Mouse (Mus musculus) left cerebral cortex, postnatal 10 days (tissue): ENCODE results near the gene Nfs1. TPM values are rescaled to one million over a fixed set of nuclear protein-coding genes. Genes with fewer than 3 reads are reported as not detected.
"Not testable (repeated sequence)": the region's sequence is repeated elsewhere in the genome, so short reads cannot be mapped to it uniquely, and the experiment has no call there.

Experiments
- DNase-seq, 2 experiments: peaks; one replicate each; pipeline ENCODE4 v3.0.0; 2021 to 2022; ENCODE audit warnings: low spot score in 2 of 2, mixed read lengths in 1 of 2; ENCODE audit errors: extremely low spot score in 1 of 2
- intact Hi-C: fragments of 180-260 bp; cut with DNase I; formaldehyde crosslinking; loops from one replicate; pipeline ENCODE4 v1.15.1; 2025
- total RNA-seq, 2 experiments: library from RNA; stranded (reverse); gene quantifications; 2 replicates each; pipeline ENCODE4 v1.2.3; 2021

Gene Nfs1
- total RNA-seq, 2 experiments from 2014 or later, result 30.7 to 31.5 TPM

DNA sequence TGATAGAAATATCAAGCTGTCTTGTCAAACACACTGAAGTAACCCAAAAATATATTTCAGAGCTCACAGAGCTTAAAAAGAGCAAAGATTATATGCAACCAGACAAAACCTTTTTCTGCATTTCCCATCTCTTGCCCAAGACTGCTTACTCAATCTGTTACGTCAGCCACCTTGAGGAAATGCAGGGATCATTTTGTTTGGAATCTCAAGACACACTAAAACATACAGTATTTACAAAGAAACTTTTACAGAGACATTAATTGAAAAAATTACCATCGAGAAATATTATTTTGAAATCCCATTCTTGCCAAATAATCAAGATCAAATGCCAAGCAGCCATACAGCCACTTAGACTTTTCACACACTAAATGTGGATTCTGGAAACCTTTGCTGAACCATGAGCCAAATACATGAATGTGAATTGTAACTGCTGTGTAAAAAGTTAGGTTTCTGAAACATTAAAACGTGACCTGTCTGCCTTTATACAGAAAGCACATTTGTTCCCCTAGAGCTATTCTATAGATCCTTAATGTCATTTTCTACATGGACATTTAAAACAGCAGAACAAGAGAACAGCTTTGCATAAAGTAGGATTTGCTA, 3.4 kb upstream of the Nfs1 start:
- DNase-seq, result no peak
- intact Hi-C loops, result loop anchor here (2.0 kb wide), 1 partner anchor 13 kb away; no protein-coding TSS in a partner anchor

DNA sequence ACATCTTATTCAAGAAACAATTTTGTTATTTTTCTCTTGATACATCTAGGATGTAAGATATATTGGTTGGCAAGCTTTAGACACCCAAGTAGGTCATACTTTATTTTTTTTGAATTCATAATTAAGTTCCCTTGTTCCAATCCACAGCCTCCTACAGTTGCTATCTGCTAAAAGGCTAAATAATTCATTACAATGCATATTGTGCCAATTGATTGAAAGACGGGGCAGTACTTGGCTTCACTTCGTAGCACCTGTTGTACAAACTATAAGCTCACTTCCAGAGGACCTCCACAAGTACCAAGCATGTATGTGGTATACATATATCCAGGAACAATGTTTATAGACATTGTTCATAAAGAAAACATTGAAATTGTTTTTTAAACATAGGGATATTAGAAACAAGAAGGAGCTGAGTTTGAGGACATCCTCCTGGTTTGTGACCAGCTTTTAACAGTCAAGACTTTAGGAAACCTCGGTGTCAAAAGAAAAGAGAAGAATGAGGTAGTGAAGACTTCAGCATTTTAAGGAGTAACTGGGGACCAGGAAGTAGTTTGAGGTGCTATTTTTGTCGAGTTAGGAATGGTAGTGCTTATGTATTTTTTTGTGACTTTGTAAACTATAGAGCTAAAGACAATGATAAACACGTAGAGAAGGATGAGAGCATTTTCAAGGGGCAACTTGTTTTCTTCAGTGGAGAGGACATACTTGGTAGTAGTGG, 2.4 kb upstream of the Nfs1 start:
- intact Hi-C loops, result loop anchor here (2.0 kb wide), 1 partner anchor 14 kb away; no protein-coding TSS in a partner anchor
- no peak for DNase-seq

DNA sequence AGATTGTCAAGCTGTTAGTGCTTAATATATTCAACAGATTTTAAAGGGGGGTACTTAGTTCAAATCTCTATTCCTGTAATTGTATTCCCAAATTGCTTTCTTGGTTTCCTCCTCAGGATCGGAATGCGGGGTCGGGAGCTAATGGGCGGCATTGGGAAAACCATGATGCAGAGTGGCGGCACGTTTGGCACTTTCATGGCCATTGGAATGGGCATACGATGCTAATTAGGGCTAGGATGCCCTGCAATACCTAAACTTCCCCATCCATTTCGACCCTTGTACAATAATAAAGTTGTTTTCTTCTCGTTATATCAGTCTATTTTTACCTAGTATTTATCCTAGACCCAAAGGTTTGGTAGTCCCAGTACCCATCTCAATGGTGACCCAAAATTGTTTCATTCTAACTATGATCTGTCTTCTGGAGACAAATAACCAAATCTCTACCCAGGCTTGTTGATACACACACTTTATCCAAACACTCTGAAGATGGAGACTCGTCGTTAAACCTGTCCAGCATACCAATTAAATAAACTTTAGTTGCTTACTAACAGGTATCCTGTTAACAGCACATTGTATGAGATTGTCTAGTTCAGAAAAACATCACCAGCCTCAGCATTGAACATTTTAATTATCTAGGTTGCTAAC, 1.6 kb upstream of the Nfs1 start:
- intact Hi-C loops, result loop anchor here (2.0 kb wide), 1 partner anchor 15 kb away; no protein-coding TSS in a partner anchor
- DNase-seq, result no peak

DNA sequence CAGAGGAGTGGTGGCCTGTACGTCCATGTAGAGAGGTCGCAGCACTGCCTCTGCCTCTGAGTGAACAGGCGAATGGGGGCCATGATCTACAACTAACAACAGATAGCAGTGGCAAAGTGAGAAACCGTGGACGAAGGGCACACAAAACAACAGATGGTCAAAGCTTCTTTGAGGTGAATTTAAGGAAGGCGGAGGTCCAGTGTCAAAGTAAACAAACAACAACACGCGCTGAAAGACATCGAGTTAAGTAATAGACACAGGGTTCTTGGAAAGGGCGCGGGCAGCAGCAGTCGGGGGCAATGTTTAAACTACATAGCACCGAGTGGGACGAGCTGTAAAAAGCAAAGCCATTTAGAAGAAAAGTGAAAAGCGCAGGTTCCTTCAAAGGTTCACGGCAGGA, 619 bp downstream of the Nfs1 start:
- intact Hi-C loops, result loop anchor here (5.0 kb wide), 1 partner anchor 176 kb away; no protein-coding TSS in a partner anchor
- no peak for DNase-seq

DNA sequence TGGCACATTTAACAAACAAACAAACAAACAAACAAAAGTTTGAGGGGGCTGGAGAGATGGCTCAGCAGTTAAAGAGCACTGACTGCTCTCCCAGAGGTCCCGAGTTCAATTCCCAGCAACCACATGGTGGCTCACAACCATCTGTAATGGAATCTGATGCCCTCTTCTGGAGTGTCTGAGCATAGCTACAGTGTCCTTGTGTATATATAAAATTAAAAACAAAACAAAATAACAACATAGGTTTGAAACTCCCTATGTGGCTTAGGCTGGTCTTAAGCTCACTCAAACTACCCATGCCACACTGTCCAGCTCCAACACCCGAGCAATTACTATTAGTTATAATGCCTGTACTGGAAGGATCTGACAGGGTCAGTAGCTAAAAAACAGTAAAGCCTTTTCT, 1.2 kb downstream of the Nfs1 start:
- intact Hi-C loops, result loop anchor here (5.0 kb wide), 1 partner anchor 176 kb away; no protein-coding TSS in a partner anchor
- no peak for DNase-seq

DNA sequence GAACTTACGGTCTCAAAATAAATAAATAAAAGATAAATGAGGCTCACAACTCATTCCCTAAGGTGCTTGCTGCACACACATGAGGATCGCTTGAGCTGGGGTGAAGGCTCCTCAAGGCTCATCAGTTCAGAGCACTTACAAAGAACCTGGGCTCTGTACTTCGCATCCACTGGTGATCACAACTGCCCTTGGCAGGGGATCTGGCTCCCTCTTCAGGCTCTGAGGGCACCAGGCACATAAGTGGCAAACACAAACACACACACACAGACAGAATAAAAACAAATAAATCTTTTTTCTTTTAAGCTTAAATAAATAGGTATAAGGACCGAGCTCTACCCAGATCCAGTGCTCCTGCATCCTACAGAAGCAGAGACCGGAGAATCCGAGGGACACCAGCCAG, 8.3 kb downstream of the Nfs1 start:
- no peak for DNase-seq
- intact Hi-C loops, result no loop called here

DNA sequence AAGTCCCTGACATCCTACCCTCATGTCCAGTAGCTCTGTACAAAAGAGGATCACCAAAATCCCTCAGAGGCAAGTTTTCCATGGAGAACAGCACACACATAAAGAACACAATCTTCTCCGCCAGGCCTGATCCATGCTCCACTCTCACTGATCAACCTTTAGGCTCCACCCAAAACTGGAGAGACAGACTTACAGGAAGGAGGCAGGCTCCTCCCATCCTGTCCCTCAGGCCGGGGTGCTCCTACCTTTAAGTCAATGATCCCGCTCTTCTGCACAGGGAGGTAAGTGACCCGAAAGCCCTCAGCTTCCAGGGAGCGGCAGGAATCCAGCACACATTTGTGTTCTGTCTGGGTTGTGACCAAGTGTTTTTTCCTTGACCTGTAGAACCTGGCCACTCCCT, 9.8 kb downstream of the Nfs1 start:
- intact Hi-C loops, result no loop called here
- no peak for DNase-seq

DNA sequence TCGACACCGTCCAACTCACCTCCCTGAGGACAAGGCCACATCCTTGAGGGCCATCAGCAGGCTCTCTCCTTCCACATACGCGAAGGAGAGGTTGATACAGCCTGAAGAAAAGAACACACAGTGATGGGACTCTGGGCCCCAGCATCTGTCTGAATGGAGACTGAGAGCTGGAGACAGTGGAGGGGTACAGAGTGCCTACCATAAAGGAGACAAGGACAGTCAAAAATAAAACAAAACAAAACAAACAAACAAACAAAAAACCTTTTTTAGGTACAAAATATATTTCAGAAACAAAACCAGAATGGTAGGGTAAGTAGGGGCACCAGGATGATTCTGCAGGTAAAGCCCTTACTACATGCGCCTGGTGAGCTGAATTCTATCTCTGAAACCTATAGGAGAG, 17.0 kb downstream of the Nfs1 start, which contains the start of gene Gm28036:
Gene Gm28036 (minus strand): TSS at position 101 of the 400 bp plus-strand sequence.
- no peak for DNase-seq
- intact Hi-C loops, result no loop called here

DNA sequence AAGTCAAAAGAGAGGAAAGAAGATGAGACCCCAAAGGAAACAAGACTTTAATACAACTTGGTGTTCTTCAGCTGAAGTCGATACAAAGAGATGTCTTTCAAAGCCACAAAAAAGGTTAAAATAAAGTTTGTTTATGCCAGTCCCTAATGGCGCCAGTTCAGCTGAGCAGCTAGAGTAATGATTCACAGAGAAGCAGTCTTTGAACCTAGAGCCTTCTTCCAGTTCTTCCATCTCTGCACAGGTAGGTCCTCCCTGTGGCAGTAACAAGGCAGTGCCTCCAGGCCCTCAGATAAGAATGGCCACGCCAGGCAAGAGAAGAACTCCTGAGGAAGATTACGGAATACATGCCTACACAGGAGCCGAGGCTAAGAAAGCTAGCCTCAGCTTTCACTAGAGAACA, 20.3 kb downstream of the Nfs1 start:
- DNase-seq, result no peak
- intact Hi-C loops, result no loop called here

DNA sequence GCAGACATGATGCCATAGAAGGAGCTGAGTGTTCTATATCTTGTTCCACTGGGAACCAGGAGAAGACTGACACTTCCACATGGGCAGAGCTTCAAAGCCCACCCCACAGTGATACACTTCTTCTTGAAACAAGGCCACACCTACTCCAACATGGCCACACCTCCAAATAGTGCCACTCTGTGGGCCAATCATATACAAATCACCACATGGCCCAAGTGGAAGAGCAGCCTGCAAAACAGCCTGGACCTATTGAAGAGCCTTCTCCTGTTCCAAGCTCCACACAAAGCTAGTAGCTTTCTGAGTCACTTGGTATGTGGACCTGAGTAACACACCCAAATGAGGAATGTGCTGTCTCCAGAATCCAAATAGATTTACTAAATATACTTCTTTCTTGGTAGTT, 24.4 kb downstream of the Nfs1 start:
- no peak for DNase-seq
- intact Hi-C loops, result no loop called here

DNA sequence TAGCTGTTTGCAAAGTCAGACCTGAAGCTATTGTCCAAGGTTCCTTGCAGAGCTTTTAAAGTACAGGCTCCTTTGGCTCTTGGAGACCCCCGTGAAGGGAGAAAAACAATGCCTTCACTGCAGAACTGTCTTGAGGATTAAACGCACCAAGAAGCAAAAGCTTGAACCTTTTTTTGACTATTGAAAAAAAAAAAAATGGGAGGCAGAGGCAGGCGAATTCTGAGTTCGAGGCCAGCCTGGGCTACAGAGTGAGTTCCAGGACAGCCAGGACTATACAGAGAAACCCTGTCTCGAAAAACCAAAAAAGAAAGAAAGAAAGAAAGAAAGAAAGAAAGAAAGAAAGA, 31.9 kb downstream of the Nfs1 start:
- intact Hi-C loops, DNase-seq: not testable (repeated sequence)

DNA sequence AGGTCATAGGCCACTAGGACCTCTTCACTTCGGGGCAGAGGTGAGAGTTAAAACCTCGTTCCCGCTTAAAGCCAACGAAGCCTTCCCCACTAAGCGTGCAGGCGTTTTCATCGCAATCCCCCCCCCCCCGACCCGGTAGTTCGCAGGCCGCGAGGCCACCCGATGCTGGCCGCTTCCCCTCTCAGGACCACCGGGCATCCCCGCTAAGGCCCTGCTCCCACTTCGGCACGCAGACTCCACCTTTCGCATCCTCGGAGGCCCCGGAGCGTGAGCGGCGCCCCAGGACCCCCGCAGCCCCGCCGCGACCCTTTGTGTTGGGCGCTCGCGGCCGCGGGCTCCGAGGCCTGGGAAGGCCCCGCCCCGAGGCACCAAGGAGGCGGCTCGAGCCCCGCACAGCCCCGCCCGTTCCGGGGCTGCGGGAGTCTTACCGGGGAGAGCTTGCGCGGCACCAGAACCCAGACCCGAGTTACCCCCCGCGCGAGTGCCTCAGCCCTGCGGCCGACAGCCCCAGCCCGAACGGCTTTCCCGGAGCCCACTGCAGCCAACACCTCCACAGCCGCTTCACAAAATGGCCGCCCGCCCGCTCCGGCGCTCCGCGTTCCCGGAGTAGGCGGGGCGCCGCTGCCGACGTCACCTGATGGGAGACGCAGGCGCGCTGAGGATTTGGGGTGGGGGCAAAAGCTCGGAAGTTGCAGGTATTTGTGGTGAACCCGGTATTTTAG, 32.5 kb downstream of the Nfs1 start, which contains the start of the genes Cpne1 and Rbm12:
Gene Cpne1 (minus strand): TSS at position 608 of the 722 bp plus-strand sequence.
Gene Rbm12 (minus strand): TSS at position 621 of the 722 bp plus-strand sequence.
- DNase-seq, result peak; percentile 86 to 96
- intact Hi-C loops, result no loop called here

DNA sequence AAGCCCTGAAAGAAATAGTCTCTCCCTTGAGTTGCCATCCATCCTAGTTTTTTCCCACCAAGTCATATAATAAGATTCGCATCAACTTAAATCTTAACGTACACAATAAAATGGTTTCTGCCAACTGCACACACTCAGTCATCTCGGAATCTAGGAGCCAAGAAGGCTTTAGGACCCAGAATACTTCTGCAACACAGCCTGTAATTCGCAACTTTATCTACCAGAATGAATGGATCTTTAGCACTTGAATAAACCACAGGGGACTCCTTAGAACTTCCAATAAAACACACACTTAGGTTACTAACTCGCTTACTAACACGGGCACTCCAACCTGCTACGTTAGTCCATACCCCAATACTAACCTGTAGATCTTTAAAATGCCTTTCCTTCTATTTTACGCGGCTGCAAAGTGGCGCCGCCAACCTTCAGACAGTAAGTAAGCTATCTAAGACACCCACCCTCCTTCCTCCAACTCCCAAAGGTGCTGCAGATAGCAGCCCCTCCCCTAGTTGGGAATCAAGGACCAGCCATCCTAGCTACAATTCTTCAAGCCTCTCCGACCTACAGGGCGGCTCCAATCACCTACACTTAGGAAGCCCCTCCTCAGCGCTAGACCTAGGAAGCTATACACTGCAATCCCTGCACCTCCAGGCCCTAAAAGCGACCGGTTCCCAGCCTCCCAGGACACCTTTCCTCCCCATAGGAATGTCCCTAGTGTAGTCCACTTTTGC, 33.2 kb downstream of the Nfs1 start:
- intact Hi-C loops, result no loop called here
- DNase-seq, result no peak

DNA sequence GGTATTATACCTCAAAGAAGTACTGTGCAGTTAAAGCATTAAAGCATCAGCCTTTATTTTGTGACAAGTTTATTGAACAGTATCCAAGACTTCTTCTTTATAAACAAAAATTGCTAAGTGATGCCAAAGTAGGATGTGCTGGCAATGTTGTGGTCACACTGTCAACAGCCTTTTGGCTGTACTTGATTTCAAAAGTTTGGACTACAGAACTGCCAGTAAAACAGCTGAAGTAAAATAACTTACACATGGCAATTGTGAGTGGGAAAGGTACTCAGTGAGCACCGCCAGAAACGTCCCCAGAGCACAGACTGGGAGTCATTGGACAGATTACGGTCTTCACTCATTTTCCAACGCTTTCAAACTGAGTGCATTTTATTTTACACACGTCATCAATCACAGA, 52.1 kb downstream of the Nfs1 start:
- no peak for DNase-seq
- intact Hi-C loops, result no loop called here

DNA sequence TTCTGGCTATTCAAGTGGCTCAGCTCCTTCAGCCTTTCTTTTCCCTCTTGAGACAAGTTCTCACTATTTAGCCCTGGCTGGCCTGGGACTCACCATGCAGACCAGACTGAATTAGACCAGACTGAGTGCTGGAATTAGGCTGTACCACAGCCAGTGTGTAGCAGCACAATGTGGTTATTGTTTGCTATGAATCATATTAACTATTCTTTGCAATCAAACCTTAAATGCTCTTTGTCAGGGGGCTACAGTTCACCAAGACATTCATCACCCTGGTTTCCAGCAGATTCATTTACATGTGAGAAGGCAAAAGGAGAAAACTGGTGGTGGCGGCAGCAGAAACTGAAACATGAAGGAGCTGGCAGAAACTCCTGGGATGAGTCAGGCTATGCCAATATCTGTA, 54.2 kb downstream of the Nfs1 start:
- intact Hi-C loops, result no loop called here
- DNase-seq, result no peak

DNA sequence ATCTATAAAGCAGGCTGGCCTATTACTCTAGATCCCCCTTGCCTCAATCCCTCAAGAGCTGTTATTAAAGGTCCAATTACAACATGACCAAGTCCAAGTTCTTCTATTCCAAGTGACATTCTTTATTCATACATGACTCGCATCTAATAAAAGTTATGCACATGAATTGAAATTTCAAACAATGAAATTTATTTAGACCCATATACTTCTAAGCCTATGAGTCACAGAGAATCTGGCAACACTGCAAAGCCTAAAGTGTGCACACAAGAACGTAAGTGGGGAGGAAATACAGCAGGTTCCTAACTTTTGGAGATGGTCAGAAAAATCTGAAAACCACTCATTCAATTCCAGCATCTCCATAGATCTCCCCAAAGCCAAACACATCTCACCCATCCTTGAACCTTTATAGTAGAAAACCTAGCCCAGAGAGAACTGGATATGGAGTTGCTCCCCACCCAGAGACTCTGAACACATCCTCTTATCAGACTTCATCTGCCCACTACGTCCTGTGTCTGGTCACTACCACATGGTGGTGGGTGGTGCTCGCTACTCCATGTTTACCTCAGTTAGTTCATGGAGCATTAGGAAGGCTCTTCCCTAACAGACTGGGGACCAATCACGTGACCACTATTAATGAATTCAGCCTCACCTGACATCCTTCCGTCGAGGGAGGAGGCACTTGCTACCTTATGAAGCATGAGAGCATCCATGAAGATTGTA, 56.4 kb downstream of the Nfs1 start:
- no peak for DNase-seq
- intact Hi-C loops, result no loop called here

DNA sequence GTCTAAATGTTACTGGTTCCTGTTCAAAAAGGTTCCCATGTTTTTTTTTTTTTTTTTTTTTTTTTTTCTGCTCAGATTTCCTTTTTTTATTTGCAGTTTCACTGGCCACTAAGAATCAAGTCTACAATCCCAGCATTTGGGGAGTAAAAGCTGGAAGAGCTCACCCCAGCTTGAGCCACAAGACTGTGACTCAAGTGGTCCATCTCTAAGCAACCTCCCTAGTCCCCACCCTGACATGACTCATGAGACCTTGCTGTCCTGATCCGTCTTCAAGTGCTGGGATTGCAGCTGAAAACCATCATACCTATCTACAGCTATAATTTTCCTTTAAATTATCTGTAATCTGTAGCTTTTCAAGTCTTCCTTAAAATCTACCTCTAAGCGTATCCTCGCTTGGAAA, 59.4 kb downstream of the Nfs1 start:
- no peak for DNase-seq

DNA sequence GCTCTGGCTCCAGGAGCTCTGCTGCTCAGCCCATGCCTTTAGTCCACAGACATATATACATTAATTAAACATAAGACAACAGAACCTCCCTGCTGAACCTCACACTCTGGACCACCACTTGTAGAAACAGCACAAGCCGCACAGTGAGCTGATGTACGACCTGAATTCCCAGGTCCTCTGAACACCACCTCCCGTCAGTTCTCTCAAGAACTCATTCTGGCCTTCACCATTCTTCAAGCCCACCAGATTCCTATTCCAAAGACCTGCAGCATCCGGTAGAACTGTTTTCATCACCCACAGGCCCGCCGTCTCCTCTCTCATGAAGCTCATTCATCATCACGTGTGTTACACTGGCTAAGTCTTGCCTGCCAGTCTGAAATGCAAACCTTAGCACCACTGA, 63.6 kb downstream of the Nfs1 start:
- intact Hi-C loops, result no loop called here
- no peak for DNase-seq

More for the DNA sequence above, 59.4 kb downstream of the Nfs1 start:
- intact Hi-C loops, result no loop called here
